Mouse (Mus musculus) erythroblast, embryonic 14.5 days (primary cell): ENCODE data around the gene Cyb5rl.

Experiments used
- GATA1 ChIP-seq: IDR thresholded peaks from 2 replicates; pipeline ENCODE4 v1.6.1; 2012; ENCODE audit warnings: low read length, inconsistent platforms, mixed read lengths
- TAL1 ChIP-seq: IDR thresholded peaks from 3 replicates; pipeline ENCODE4 v1.6.1; 2012; ENCODE audit warnings: low read length, inconsistent platforms, mixed read lengths

DNA sequence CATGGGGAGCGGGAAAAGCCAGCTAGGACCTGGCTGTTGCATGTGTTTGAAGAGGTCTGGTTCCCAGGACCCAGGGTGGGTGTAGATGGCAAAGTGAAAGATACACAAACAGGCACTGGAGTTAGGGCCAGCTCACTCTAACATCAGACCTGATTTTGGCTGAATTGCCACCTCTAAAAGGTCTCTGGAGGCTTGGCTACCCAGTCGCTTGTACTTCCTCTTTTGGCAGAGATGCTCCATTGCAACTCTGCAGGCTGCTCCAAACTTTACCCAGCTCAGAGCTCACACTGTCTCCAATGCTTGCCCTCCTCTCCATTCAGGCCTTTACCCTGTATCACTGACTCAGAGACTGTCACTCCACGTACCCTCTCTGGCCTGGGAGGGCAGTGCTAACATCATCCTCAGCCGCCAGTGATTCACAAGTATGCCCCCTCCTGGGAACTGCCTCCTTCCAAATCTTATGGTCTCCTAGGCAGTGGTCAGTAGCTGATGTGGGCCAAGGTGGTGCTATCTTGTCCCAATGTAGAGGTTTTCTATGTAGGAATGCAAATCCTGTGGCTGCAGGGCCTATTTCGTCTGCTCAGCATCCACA is 13.7 kb upstream of the Cyb5rl start:
- no peak for TF ChIP-seq GATA1
- TF ChIP-seq TAL1: no peak
